Mouse (Mus musculus): ENCODE measurements at regions not wholly inside any gene's neighbourhood (a gene's known extent, or its start where the extent isn't known, plus 50 kb on each side); places are given as distances from the start of the nearest gene placed in this dataset.

DNA sequence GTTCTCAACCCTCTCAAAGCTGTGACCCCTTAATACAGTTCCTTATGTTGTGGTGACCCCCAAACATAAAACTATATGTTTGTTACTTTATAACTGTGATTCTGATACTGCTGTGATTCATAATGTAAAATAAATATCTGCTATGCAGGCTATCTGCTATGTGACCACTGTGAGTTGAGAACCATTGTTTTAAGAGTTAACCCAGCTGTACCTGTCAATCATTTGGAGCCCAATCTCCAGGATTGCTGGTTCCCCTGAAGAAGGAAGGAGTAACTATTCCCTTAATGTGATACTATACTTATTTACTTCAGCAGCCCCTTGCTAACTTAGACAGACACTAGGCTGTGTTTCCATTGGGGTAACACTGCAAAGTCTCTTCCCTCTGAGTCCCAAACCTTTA lies 400.5 kb downstream of the Nbas start:
- no peak for DNase-seq (ENCODE audit: low read depth, low spot score)

DNA sequence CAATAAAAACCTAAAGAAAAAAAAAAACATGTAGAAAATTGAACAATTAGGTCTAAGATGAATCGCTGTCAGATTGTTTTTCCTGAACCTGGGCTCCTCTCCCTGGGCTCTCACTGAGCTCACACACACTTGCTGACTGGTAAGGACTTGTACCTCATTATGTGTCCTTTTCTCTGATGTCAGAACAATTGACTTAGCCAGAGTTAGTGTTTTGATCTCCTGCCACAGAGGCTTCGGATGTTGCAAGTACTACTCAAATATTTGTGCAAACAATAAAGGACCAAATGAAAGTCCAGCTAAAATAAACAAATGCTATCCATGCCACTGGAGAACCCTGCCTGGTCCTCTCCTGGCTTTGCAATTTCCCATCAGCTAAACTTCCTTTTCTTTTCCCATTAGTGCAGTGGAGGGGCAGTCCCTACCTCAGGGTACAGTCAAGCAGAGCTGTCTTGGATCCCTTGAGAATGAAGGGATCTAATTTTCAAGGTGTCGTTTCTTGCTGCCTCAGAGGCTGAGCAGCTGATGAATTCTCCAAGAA lies 399.6 kb downstream of the Nbas start:
- no peak for DNase-seq (ENCODE audit: low read depth, low spot score)

DNA sequence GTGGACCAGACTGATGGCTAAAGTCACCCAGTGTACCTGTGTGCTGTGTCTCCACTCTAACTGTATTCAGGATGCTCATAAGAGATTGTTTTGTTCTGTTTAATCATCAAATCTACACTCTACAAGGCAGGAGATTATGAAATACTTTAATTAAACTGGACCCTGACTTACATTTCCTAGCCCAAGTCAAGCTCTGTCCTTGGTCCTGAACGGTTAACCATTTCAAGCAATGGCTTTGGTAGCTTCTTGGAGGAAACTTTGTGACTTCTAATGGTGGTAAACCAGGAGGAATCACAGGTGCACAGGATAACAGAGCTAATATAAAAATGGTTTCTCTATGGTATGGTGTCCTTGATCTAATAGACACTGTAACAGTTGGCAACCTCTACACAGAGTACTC lies 370.4 kb downstream of the Nbas start:
- no peak for DNase-seq (ENCODE audit: low read depth, low spot score)

All from brain, embryonic 18.5 days (tissue).